Mouse (Mus musculus) gastrocnemius, adult 18-20 months (tissue): Measurements from ENCODE around the gene Dab2. TPM values are rescaled to one million over a fixed set of nuclear protein-coding genes. Genes with fewer than 3 reads are reported as not detected.

ENCODE experiments used
- DNase-seq: peaks from one replicate; pipeline ENCODE4 v3.0.0; 2021; ENCODE audit warnings: low spot score
- total RNA-seq, 2 experiments: library from RNA; stranded (reverse); gene quantifications; 2 replicates each; pipeline ENCODE4 v1.2.3; 2021

The Dab2 gene
- total RNA-seq, 2 experiments from 2014 or later = 4.9 to 11.5 TPM

- DNase-seq = no peak
Measured at GRCm38 (mm10) chr15:6463361-6463923, 163.9 kb downstream of the Dab2 start.

GRCm38 (mm10) chr15:6466995-6467394 lies 167.4 kb downstream of the Dab2 start:
- DNase-seq = no peak

GRCm38 (mm10) chr15:6468845-6469244 lies 169.3 kb downstream of the Dab2 start:
- DNase-seq = no peak

GRCm38 (mm10) chr15:6469384-6469783 lies 169.8 kb downstream of the Dab2 start:
- DNase-seq = no peak

GRCm38 (mm10) chr15:6483561-6483960 lies 184.0 kb downstream of the Dab2 start:
- no peak for DNase-seq

Other genes with a start within 250 kb of the Dab2 start
- gene C9, start 145.5 kb downstream of the Dab2 start, total RNA-seq = not detected
- gene Fyb, start 223.1 kb downstream of the Dab2 start, total RNA-seq = 1 to 10 TPM in 1 of 2 experiments, under 1 TPM in 1; 0.48 to 1.3 TPM